Mouse (Mus musculus) gonadal fat pad, adult 2 months (tissue): ENCODE measurements at regions not wholly inside any gene's neighbourhood (a gene's known extent, or its start where the extent isn't known, plus 50 kb on each side); places are given as distances from the start of the nearest gene placed in this dataset.

Source experiments
- DNase-seq: peaks from one replicate; pipeline ENCODE4 v3.0.0-alpha.2; 2012; ENCODE audit warnings: low read depth

- no peak for DNase-seq
Measured at GRCm38 (mm10) chr7:37230641-37231347, 532.9 kb downstream of the Tshz3 start.

DNA sequence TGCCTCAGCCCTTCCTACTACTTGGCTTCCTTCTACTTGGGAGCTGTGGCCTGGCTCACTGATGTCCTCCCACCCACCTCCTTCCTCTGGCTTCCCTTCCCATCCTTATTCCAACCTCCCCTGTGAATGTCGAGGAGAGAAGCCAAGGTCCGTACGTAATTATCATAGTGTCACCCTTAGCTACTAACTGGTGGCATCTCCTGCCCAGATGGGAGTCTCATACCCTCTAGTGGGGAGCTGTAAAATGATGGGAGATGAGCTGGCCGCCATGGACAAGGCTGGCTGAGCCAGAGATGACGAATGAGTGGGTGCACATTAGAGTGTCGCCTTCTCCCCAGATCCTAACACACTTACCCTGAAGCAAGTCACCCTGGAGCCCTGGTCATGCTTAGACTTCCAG lies 532.6 kb downstream of the Zfp536 start:
- no peak for DNase-seq

DNA sequence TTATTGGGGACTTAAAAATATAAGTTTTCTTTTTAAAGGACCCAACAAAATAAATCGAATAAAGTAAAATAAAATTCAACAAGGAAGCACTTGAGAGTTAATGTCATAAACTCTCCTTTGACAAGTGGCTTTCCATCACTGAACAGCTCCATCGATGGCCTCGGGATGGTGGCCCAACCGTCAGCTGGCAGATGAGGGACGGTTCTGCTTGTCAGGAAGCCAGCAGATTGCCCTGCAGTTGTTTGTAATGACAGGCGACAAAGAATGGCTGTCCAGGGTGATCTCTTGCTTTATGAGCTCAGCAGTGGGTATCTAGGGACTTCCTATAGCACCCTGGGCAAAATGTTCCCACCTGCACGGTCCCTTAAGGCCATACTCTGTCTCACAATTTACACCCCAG lies 531.7 kb downstream of the Zfp536 start:
- no peak for DNase-seq

DNA sequence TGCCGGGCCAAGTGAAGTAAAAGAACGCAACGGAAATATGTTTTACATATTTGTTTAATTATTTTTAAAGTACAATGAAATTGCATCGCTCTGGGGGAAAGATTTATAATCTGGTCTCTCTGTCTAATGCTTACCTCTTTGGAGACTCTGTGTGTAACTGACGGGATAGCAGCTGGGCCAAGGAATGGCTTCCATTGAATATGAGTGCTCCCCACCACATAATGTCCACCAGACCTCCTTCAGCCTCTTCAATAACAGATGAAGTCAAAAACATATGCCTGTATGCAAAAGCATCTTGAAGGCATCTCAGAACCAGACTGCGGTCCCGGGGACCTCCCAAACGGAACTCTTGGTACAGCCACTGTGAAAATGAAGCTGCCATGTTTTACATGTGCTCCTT lies 531.0 kb downstream of the Zfp536 start:
- DNase-seq = no peak

DNA sequence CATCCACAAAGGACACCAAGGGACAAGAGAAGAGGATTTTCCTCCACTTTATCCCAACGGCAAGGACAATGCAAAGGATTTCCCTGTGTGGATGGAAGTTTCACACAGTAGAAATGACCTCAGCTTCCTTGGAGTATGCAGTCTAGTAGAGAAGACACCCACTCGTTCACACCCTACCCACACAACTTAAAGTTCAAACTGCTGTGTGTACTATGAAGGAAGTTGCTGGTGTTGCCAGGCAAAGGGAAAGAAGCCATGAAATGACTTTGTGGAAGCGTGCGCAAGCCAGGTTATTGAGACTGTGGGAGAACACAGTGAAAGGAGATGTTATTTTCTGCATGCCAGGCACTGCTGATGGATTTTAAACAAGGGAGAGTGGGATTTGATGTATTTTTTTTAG lies 527.3 kb downstream of the Zfp536 start:
- DNase-seq = no peak

GRCm38 (mm10) chr7:37254431-37254830 lies 519.0 kb downstream of the Zfp536 start:
- DNase-seq = no peak

DNA sequence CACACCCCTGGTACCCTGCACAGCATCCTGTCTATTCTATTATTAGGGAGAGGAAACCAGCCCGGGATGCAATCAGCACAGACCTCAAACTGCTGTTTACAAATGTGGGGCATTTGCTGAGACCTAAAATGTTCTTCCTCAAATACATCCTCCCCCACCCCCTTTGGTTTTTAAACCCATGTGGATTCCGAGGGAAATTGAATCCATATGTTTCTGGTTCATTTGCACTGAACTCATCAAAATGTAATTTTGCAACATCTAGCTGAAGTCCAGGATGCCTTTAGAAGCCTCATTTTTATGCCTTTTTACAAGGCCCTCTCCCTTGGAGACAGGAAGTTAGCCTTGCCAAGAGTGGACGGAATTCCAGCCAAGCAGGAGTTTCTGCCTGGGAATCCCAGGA lies 517.6 kb downstream of the Zfp536 start:
- DNase-seq = no peak

DNA sequence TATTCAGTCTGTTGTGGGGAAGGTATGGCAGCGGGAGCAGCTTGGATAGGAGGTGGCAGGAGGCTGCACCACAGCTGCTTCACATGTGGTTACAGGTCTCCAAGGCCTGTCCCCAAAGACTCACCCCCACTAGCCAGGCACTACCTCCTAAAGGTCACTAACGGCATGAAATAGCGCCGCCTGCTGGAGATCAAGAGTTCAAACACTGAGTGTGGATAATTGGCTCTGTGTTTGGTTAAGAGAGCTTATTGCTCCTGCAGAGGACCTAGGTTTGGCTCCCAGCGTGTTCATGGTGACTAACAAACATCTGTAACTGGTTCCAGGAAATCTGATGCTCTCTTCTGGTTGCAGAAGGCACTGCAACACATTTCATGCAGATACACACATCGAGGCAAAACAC lies 514.1 kb downstream of the Zfp536 start:
- DNase-seq = no peak

DNA sequence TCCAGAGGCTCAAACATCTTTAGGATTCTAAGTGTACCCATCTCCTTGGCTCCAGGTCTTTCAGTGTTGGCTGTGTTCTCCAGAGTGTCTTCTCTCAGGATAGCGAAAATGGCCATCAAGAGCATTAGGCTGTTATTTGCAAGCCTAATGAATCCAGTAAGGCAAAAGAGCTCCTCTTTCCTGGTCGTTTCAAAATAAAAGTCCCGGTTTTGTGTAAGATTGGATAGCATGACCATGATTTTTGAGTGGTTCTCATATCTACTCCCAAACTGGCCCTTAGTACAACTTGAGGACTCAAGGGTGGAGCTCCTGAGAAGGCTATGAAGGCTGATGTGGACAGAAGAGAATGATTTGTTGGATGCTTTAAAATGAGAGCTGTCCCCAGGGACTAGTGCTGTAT lies 510.6 kb downstream of the Zfp536 start:
- no peak for DNase-seq

DNA sequence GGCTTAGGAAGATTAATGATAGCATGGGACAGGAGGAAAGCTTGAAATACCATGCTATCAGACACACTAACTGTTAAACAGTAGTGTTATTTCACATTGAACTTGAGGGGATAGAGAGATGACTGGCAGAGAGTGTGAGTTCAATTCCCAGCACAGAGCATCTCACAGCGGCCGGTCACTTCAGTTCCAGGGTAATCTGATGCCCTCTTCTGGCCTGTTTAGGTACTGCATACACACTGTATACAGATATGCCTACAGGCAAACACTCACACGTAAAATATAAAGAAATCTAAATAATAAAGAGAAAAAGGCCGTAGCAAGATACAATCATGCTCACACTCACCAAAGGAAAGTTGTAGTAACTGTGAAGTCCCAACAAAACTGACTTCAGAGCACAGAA lies 506.0 kb downstream of the Zfp536 start:
- no peak for DNase-seq

- DNase-seq = no peak
Measured at GRCm38 (mm10) chr7:37270841-37271240, 502.6 kb downstream of the Zfp536 start.

GRCm38 (mm10) chr7:37290018-37290417 lies 483.4 kb downstream of the Zfp536 start:
- no peak for DNase-seq

- DNase-seq = no peak
Measured at GRCm38 (mm10) chr7:37290493-37291045, 482.9 kb downstream of the Zfp536 start.

GRCm38 (mm10) chr7:37291726-37292125 lies 481.7 kb downstream of the Zfp536 start:
- DNase-seq = no peak

DNA sequence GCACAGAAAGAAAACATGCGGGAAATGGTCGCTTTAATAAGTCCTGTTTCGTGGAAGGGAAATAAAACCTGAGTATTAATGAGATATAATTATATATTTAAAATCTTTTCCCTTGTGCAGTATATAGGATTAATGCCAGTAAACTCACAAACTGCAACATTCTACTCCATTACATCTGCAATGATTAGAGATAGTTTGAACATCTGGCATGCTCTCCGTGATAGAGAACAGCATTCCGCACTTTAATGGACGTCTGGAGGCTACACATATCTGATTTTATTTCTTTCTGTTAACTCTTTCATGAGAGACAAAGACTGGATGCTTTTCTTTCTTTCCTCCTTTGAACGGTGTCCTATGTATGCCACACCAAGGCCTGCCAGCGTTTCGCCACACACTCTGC lies 480.9 kb downstream of the Zfp536 start:
- no peak for DNase-seq

DNA sequence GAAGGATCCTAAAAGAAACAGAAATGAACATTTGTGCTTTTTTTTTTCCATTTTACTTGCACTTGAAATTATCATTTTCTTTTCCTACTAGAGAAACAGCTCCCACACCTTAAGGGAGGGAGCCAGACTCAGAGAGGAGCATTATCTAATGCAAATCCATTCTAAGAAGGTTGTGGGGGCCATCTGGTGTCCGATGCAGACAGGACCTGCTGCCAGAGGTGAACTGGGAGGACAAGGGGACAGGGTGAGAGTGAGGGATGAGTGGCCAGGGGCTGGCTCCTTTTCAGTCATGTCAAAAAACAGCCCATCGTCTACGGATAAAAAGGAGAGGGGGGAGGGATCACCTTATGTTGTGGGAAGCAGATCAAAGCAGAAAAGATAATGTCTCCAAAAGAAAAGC lies 474.6 kb downstream of the Zfp536 start:
- no peak for DNase-seq

GRCm38 (mm10) chr7:37305463-37305862 lies 468.0 kb downstream of the Zfp536 start:
- DNase-seq = no peak

- no peak for DNase-seq
Measured at GRCm38 (mm10) chr7:37307191-37307590, 466.2 kb downstream of the Zfp536 start.

DNA sequence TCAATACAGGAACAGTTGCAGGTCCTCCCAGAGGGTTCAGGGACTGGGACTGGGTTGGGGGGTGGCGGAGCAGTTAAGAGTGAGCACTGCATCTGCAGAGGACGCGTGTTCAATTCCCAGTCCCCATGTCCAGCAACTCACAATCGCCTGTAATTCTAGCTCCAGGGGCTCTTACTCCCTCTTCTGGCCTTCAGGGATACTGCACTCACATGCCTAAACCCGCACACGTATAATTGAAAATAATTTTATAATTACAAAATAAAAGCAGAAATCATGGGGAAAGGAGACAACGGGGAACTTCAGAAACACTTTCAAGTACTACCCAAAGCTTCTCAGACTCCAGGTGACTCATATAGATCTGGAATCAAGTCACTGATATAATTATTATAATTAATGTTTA lies 448.8 kb downstream of the Zfp536 start:
- DNase-seq = no peak

- DNase-seq = no peak
Measured at GRCm38 (mm10) chr7:37333451-37333850, 440.0 kb downstream of the Zfp536 start.

DNA sequence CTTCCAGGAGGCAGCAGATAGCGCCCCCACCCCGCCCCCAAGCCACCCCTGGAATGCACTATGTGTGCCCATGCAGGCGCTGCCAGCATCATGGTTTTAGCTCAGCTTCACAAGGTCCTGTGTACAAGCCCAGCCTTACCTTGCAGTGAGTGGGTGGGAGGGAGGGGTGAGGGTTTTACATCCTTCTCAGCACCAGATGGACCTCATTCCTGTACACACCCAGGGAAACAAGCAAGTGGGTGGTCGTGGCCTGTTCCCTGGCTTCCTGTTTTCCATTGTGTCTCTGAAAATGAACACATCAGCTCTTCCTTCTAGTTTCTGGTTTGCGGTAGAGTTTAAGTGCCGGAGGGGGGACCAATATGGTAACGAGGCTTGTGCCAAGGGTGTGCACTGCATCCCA lies 438.2 kb downstream of the Zfp536 start:
- no peak for DNase-seq

GRCm38 (mm10) chr7:37336171-37336850 lies 437.1 kb downstream of the Zfp536 start:
- DNase-seq = no peak

GRCm38 (mm10) chr7:37336851-37337531 lies 436.4 kb downstream of the Zfp536 start:
- no peak for DNase-seq
